Mouse (Mus musculus) kidney, postnatal 0 days (tissue): ENCODE measurements around the gene Dennd1a. TPM values are rescaled to one million over a fixed set of nuclear protein-coding genes. Genes with fewer than 3 reads are reported as not detected.

Experiments used
- ATAC-seq: fragments of 200-750 bp; cut with Nextera tagmentation; replicated peaks from 2 replicates; pipeline ENCODE4 v1.8.0; 2017; ENCODE audit warnings: low read depth, moderate number of reproducible peaks, moderate TSS enrichment, moderate library complexity; ENCODE audit not compliant: low FRiP score
- DNase-seq: peaks from one replicate; pipeline ENCODE4 v3.0.0-alpha.2; 2016; ENCODE audit warnings: low spot score
- H3K27ac ChIP-seq: fragments of 300-500 bp; sonication (generic); 2 replicates; pipeline ENCODE4 v1.5.1; 2014; ENCODE audit warnings: mild to moderate bottlenecking
- H3K27me3 ChIP-seq: fragments of 300-500 bp; sonication (generic); 2 replicates; pipeline ENCODE4 v1.6.1; 2014; ENCODE audit warnings: low read length, mixed read lengths; ENCODE audit not compliant: insufficient read depth
- H3K36me3 ChIP-seq: fragments of 300-500 bp; sonication (generic); 2 replicates; pipeline ENCODE4 v1.6.1; 2014; ENCODE audit warnings: low read length, mixed read lengths; ENCODE audit not compliant: insufficient read depth
- H3K4me1 ChIP-seq: fragments of 300-500 bp; sonication (generic); replicated peaks from 2 replicates; pipeline ENCODE4 v1.6.1; 2014; ENCODE audit warnings: antibody characterized with exemption, low read length, mixed read lengths; ENCODE audit not compliant: insufficient read depth
- H3K4me2 ChIP-seq: fragments of 300-500 bp; sonication (generic); 2 replicates; pipeline ENCODE4 v1.6.1; 2014; ENCODE audit warnings: mild to moderate bottlenecking, low read length, moderate library complexity, mixed read lengths
- H3K4me3 ChIP-seq: fragments of 300-500 bp; sonication (generic); replicated peaks from 2 replicates; pipeline ENCODE4 v1.5.1; 2014; ENCODE audit warnings: low read depth, low read length
- H3K9ac ChIP-seq: fragments of 300-500 bp; sonication (generic); 2 replicates; pipeline ENCODE4 v1.6.1; 2014; ENCODE audit warnings: low read depth, low read length
- H3K9me3 ChIP-seq: fragments of 300-500 bp; sonication (generic); replicated peaks from 2 replicates; pipeline ENCODE4 v1.6.1; 2016; ENCODE audit warnings: low read length, inconsistent platforms, mixed read lengths
- CTCF ChIP-seq: IDR thresholded peaks from 2 replicates; pipeline ENCODE4 v1.5.1; 2016; ENCODE audit warnings: antibody characterized with exemption, low read depth, mild to moderate bottlenecking, moderate library complexity
- WGBS: fragments of 180-500 bp; shearing (Covaris S2); extraction: QIAGEN DNeasy Blood & Tissue Kit; methylation state at CpG from one replicate; pipeline ENCODE4 v1.1.7; 2014; 5-methylcytosine and 5-hydroxymethylcytosine counted together
- polyA plus RNA-seq: library from polyadenylated mRNA; unstranded; fragments of >200 nt; fragmentation: Nextera tagmentation; extraction: Ambion mirVana; gene quantifications from 2 replicates; pipeline ENCODE4 v1.2.1, GENCODE M21; 2015

Gene Dennd1a
- polyA plus RNA-seq, 1 experiment from 2014 or later, result 10.6 TPM

DNA sequence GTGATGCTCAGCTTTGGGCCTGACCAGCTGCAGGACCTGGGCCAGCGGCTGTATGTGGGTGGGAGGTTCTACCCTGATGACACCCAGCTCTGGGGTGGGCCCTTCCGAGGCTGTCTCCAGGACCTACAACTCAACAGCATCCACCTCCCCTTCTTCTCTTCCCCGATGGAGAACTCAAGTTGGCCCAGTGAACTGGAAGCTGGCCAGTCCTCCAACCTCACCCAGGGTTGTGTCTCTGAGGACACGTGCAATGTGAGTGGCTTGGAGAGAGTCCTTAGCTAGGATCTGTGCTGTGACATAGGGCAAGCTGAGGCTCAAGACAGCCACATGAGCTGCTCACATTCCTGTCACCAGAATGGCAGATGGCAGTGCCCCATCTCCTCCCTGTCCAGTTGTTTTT lies 495.9 kb downstream of the Dennd1a start:
- H3K4me3 ChIP-seq, result no peak overlapping the region
- no peak for ATAC-seq
- no peak overlapping the region for H3K27ac ChIP-seq
- no peak for DNase-seq
- peaks cover 9% of the 10 kb centered on the region for H3K4me1 ChIP-seq
- 84% methylated on average over 4 of the region's 4 CpGs for WGBS
- no peak overlapping the region for H3K4me2 ChIP-seq
- no peaks in the 10 kb centered on the region for H3K36me3 ChIP-seq
- no peak overlapping the region for H3K9ac ChIP-seq
- no peak for TF ChIP-seq CTCF
- H3K9me3 ChIP-seq, result no peaks in the 10 kb centered on the region
- no peaks in the 10 kb centered on the region for H3K27me3 ChIP-seq

DNA sequence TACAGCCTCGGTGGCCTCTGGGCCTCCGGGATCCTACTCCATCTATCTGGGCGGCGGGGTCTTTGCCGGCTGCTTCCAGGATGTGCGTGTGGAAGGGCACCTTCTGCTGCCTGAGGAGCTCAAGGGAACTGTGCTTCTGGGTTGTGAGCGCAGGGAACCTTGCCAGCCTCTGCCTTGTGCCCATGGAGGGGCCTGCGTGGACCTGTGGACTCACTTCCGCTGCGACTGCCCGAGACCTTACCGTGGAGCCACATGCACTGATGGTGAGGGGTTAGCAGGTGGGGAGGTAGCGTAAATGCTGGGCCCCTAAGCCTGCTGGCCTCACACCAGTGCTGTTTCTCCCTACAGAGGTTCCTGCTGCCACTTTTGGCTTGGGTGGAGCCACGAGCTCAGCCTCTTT lies 496.5 kb downstream of the Dennd1a start:
- ATAC-seq (no peak), DNase-seq (no peak)
- no peaks in the 10 kb centered on the region for H3K27me3 ChIP-seq

DNA sequence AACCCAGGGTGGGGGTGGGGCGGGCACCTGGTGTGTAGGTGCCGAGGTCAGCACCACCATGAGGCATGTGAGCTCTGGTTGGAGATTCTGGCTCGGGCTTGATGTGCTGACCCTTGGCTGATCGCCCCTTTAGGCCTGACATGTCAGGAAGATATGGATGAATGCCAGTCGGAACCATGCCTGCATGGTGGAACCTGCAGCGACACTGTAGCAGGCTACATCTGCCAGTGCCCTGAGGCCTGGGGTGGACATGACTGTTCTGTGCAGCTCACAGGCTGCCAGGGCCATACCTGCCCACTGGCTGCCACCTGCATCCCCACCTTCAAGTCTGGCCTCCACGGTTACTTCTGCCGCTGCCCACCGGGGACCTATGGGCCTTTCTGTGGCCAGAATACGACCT lies 497.2 kb downstream of the Dennd1a start:
- Histone ChIP-seq H3K36me3 (no peaks in the 10 kb centered on the region), H3K27me3 (no peaks in the 10 kb centered on the region), H3K4me2 (no peak overlapping the region), H3K4me1 (peaks cover 12% of the 10 kb centered on the region), H3K27ac (no peak overlapping the region), H3K4me3 (no peak overlapping the region), H3K9ac (no peak overlapping the region), H3K9me3 (no peaks in the 10 kb centered on the region)
- WGBS, result 83% methylated on average over 10 of the region's 10 CpGs
- ATAC-seq (no peak), DNase-seq (no peak)
- no peak for TF ChIP-seq CTCF

More for the DNA sequence above, 496.5 kb downstream of the Dennd1a start:
- Histone ChIP-seq H3K36me3 (no peaks in the 10 kb centered on the region), H3K9ac (no peak overlapping the region), H3K4me3 (no peak overlapping the region), H3K27ac (no peak overlapping the region), H3K4me2 (no peak overlapping the region), H3K4me1 (peaks cover 12% of the 10 kb centered on the region), H3K9me3 (no peaks in the 10 kb centered on the region)
- WGBS, result 95% methylated on average over 14 of the region's 14 CpGs
- TF ChIP-seq CTCF, result no peak

DNA sequence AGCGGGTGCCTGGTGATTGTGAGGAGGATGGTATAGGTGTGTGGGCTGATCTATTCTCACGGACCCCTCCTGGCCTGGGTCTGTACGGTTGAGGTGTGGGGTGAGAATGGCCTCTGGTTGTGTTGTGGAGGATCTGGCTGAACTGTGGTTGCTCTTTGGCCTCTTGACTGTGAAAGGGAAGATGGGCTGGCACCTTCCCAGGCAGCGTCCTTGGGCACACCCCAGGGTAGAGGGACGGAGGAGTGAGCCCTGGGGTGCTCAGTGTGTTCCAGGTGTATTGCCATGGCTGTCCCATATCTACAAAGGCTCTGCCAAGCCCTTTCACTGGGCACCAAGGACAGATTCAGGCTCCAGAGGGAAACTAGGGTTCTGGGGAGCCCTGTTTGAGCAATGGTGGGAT lies 498.2 kb downstream of the Dennd1a start:
- H3K9ac ChIP-seq, result no peak overlapping the region
- peaks cover 12% of the 10 kb centered on the region for H3K4me1 ChIP-seq
- 70% methylated on average over 5 of the region's 5 CpGs for WGBS
- H3K36me3 ChIP-seq, result no peaks in the 10 kb centered on the region
- no peak overlapping the region for H3K4me2 ChIP-seq
- H3K4me3 ChIP-seq, result no peak overlapping the region
- no peaks in the 10 kb centered on the region for H3K27me3 ChIP-seq
- DNase-seq (no peak), ATAC-seq (no peak)
- peak overlapping the region; percentile 47; the same call in 1 of the 2 replicates for H3K27ac ChIP-seq
- TF ChIP-seq CTCF, result no peak
- no peaks in the 10 kb centered on the region for H3K9me3 ChIP-seq

DNA sequence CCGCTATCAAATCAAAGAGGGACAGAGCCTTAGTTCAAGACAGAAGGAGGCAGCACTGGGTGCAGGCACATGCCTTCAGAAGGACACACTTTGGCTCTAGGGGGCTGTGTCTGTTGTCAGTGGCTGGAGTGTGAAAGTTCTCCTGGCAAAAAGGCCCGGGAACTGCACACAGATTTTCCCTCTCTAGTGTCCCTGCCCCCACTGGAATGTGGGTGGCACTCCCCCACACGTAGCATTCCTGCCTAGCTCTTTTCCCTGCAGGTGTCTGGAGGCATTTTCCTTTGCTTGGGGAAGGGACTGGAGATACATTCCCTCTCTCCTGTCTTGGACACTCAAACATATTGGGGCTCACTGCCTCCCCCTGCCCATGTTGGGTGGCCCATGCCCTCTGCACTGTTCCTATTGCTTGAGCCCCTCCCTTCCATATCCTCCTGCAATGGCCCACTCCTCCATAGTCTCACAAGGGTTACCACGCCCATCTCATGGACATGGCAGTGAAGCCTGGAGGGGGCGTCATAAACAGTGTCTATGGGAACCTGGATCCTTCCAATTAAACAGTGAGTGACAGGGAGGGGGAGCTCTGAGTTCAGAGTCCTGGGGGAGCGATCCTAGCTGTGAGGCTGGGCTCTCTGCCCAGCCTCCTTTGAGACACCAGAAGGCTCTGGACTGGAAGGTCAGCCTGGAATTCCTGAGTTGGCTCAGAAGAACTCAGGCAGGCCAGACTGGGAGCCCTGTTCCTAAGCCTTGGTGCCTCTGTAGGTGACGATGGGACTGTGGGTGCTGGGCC lies 498.8 kb downstream of the Dennd1a start:
- peaks cover 12% of the 10 kb centered on the region for H3K4me1 ChIP-seq
- H3K27ac ChIP-seq, result peak overlapping the region; percentile 51; the same call in 1 of the 2 replicates
- TF ChIP-seq CTCF, result peak; percentile 23; the same call in 1 of the 2 replicates
- no peak overlapping the region for H3K4me2 ChIP-seq
- no peak overlapping the region for H3K4me3 ChIP-seq
- H3K27me3 ChIP-seq, result no peaks in the 10 kb centered on the region
- no peaks in the 10 kb centered on the region for H3K9me3 ChIP-seq
- H3K9ac ChIP-seq, result no peak overlapping the region
- WGBS, result 34% methylated on average over 7 of the region's 7 CpGs
- DNase-seq (peak; percentile 69), ATAC-seq (peak; percentile 51)
- H3K36me3 ChIP-seq, result no peaks in the 10 kb centered on the region

DNA sequence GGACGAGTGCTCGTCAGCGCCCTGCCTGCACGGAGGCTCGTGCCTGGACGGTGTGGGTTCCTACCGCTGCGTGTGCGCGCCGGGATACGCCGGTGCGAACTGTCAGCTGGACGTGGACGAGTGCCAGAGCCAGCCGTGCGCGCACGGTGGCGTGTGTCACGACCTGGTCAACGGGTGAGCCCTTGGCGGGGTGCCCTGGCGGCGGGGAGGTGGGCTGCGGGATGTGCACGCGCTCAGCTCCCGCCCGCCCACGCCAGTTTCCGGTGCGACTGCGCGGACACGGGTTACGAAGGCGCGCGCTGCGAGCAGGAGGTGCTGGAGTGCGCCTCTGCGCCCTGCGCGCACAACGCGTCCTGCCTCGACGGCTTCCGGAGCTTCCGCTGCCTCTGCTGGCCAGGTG lies 500.7 kb downstream of the Dennd1a start:
- DNase-seq, result no peak
- Histone ChIP-seq H3K4me2 (peak overlapping the region; percentile 50), H3K36me3 (no peaks in the 10 kb centered on the region), H3K27ac (no peak overlapping the region), H3K4me3 (peak overlapping the region; percentile 17; the same call in 1 of the 2 replicates), H3K9ac (no peak overlapping the region), H3K27me3 (no peaks in the 10 kb centered on the region), H3K4me1 (peaks cover 12% of the 10 kb centered on the region), H3K9me3 (no peaks in the 10 kb centered on the region)
- TF ChIP-seq CTCF, result no peak
- WGBS, result 50% methylated on average over 46 of the region's 52 CpGs
- no peak for ATAC-seq
